Mouse (Mus musculus) ovary, postnatal 10 days (tissue): Measurements from ENCODE around the gene Tbca.

Source experiments
- DNase-seq: peaks from one replicate; pipeline ENCODE4 v3.0.0; 2022; ENCODE audit warnings: low spot score

Gene Tbca

DNA sequence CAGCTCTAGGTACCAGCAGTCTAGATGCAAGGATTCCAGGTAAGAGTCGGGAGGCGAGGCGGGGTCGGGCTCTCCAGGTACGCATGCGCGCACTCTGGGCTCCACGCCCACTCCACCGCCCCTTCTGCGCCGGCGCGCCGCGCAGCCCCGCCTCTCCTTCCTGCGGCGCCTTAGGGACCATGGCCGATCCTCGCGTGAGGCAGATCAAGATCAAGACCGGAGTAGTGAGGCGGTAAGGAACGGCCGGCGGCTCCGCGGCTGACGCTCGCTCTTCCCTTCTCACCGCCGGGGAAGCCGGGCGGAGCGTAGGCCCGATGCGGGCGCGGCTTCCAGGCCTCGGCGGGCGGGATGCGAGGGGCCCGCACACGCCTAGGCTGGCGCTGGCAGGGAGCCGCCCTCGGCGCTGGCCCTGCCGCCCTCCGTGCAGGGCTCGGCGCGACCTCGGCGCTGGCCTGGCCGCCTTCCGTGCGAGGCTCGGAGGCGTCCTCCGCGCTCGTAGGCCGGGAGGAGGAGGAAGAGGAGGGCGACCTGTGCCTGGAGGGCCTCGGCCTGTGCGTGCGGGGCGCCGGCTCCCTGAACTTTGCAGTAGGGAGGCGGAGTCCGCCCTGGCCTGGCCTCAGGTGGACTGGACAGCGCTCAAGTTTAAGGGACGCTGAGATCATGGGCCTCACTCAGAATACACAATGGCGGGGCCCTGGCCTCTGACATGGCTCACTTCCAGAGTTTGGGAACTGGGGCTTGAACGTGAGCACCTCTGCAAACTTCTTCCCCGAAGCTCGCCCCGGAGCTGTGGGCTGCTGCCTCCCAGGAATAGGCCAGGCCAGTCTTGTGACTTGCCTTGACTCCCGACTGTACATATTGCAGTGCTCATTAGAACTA lies at the start of gene Tbca:
TSS of gene Tbca (plus strand) at position 140 of the 879 bp plus-strand sequence.
- peak; percentile 79 for DNase-seq

DNA sequence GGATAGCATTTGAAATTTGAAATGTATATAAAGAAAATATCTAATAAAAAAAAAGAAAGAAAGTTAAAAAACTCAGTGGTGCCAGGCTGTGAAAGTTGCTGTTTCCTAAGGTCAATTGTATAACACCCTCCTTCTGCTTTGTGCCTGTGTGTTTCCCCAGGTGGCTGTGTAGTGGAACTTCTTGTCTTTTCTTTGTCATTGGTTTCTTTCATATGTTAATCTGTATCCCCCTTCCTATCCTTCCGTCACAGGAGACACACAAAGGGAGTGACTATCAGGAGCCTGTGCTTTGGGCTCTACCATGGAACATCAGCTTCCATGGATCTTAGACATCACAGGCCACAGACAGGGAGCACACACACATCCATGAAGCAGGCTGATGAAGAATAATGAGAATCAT lies 43.5 kb upstream of the Tbca start:
- no peak for DNase-seq

DNA sequence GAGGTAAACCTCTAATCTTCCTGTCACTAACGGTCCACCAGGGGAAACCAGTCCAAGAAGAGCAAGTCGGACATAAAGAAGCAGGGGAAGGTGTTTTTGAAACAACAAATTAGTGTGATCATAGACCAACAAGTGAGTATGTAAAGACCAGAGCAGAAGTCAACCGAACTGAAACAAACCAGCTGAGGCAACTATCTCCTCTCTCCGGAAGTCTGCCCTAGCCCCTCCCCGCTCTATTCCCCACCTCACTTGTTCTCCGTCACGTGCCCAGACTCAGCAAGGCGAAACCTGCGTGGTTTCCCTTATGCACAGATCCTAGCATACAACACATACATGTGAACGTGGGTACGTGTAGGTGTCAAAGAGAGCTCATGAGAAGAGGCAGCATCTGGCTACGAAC lies 22.9 kb upstream of the Tbca start:
- DNase-seq = no peak

DNA sequence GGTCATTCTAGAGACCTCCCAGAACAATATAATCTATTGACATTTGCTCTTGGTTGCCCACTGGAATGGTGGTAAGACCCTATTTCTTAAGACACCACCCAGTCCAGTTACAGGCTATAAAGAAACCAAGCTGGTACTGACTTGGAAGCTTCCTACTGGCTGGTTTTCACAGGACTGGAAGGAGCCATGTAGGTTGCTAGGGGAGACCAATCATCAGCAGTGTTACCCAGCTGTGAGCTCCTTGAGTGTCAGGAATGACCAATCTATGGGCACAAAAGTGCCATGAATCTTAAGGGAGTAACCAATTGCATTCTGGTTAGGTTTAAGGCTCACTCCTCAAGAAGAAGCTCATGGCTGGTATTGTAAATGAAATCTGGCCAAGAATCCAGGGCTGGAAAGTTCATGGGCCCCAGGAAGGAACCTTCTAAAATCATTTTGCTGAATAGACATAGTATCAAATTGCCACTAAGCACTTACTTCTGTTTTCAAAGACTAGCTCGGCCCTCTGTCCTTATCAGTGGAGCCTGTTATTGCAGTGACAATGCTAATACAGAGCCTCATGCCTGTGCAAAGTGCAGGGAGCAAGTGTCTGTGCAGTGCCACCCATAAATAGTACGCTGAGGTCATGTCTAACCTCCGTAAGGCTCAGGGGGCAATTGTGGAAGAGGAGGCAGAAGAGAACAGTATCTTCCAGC lies 20.1 kb upstream of the Tbca start:
- DNase-seq = no peak

DNA sequence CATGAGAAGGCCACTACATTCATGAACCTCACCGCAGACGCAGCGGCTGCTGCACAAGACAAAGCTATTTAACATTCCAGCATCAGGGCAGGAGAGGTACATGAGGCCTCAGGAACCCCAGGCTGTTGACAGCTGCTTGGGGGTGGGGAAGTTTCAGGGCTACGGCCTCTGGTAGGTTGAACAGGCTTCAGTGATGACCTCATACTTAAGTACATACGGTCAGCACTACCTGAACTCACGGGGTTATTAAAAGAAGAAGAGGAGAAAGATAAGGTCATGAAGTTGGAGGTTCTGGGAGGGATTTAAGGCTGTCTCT lies 19.6 kb upstream of the Tbca start:
- DNase-seq = no peak

DNA sequence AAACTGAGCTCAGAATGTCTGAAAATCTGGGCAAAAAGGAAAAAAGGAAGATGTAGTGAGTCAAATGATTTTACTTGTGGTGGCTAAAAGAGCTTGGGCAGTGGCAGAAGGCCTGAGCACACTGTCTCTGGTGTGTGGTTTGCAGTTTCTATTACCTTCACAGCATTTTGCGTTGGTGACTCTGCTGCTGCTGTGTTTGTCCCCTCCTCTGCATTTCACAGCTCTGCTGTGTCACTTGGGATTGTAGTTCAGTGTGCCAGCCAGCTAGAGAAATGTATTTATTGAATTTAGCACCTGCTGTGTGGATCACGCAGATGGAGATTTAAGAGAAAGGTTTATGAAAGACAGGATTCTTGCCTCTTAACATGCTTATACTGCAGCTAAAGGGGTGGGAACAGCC lies 1.8 kb upstream of the Tbca start:
- no peak for DNase-seq

DNA sequence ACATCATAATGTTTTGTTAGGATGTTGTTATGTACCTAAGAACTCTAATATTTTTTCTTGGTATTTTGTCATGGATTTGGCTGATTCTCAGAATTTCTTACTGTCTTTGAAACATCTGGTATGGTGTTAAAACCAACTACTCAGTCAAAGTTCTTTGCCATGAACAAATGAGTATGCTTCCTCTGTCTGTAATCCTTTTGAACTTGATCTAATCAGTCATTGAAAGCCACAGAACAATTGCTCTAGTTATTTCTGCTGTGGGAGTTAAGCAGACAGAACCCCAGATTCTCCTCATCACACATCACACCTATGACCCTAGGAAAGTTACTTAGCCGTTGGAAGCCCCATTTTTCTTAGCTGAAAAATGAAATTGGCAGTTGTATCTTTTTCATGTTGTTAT lies 6.0 kb downstream of the Tbca start:
- DNase-seq = no peak

DNA sequence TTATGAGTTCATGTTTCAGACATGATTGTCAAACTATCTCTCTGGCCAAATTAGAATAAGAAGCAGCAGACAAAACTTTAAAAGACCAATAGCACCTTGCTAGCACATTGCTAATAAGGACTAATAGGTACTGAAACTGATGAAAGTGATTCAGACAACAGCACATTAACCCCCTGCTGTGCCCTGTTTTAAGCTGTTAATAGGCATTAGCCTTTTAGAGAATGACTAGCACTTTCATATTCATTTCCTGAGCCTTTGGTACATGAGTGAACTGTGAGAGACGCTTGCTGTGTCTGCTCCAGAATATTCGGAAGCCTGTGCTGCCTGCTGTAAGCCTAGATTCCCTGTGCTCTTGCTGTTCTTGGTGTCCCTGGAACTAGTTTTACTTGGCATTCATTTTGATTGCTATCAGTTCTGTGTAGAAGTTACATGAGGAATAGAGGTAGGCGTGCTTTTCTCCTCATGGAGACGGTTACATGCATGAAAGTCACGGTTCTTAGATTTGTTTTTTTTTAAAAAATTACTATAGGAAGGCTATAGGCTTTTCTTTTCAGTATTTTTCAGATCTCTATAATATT lies 14.9 kb downstream of the Tbca start:
- DNase-seq = no peak

DNA sequence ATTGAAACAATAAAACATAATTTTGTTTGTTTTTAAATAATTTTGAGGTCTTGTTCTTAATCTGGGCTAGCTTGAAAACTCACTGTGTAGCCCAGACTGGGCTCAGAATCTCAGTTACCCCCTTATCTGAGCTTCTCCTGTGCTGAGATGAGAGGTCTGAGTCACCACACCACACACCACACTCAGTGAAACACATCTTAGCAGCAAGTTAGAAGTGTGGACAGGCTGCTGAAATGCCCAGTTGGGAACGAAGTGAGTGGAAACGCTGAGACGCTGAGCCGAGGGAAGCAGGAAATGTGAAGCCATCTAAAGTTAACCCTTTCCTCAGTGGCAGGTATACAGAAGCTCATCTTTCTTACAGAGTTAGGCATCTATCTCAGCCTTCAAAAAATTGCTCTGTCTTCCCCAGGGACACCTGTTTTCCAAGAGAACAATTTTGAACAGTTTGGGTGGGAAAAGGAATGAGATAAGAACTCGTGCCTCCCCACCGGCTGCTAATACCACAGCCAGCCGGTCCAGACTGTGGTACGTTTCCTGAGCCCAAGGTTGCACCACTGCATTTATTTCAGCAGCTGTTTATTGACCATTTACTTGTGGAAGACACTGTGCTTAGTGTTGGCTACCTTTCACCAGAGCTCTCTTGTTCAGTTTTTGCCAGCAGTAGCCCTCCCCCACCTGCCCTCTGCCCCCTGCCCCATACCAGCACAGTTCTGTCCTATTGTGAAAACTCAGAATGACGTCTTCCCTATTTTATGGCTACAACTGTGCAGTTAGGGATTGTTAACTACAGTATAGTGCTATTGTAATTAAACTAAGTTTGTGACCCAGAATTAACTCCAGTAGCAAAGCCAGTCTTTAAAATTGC lies 17.8 kb downstream of the Tbca start:
- DNase-seq = no peak

DNA sequence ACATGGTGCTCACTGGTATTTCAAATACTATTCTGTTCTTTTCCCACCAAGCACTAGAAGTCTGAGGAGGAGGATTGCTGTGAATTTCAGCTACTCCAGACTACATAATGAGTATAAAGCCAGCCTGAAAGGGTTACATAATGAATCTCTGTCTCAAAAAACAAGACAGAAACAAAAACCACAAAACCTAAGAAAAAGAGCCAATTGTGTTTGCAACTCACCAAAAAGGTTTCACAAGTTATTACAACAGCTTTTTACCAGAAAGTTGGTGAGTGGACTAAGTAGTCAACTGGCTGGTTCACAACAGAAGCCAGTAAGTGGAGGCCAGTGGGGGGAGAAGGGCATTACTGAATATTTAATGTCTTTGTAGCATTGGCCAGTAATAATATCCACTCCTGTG lies 19.9 kb downstream of the Tbca start:
- DNase-seq = no peak

DNA sequence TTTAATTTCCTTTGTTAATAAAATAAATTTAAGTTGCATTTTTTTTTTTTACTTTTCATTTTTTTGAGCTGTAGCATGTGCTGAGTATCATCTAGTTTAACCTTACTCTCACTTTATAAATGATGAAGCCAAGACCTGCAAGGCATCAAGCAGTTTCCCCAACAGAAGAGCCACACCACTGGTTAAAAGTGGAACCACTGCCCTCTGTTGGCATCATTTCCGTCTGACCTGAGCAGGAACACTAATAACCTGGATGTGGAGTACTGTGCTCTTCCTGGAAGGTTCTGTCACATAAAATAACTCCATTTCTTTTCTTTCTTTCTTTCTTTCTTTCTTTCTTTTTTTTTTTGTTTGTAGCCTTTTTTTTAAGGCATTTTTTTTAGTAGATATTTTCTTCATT lies 21.0 kb downstream of the Tbca start:
- no peak for DNase-seq

DNA sequence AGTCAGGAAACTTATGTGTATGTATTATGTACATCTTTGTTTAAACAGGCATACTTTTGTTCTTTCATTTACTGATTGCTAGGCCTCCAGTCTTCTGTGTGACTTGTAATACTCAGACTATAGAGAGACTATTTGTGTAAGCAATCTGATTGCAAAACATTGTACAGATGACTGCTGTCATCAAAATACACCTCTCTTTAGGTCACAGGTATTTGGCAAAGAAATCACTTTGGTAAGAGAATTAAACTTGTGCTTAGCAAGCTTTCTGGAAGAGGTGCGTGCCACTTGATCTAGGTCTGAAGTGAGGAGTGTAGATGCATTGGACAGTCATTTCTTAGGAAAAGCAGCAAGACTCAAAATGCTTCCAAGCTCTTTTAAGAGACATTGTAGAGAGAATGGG lies 22.7 kb downstream of the Tbca start:
- DNase-seq = no peak

DNA sequence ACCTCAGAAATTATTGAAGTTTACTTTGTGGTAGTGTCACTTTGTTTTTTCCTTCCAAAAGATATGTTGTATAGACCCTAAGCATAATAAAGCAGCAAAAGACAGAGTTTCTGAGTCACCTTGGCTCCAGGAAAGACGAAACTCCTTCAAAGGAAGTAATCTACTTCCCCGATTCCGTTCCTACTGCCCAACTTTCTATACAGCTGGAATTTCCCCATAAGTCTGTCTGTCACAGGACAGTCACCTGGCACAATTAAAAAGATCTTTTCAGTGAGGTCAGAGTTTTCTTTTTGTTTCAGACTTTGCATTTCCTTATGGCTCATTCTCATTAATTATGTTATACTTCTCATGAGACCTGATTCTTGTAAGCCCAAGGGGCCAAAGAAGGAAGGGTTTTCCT lies 25.1 kb downstream of the Tbca start:
- no peak for DNase-seq

DNA sequence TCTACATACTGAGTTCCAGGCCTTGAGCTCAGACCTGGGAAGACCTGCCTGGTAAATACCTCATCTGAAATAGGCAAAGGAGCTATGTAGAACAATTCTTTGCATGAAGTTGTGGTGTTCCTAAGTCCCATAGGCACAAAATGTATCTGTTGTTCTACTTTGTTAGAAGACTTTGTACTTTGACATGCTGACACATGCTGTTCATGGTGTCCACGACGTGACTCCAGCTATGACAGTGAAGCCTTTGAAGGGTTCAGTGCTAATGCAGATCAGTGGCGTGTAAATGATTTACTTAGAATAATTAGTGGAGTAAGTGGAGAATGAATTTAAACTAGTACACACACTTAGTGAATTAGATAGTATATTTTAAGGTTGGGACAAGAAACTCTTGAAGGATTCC lies 31.8 kb downstream of the Tbca start:
- no peak for DNase-seq

DNA sequence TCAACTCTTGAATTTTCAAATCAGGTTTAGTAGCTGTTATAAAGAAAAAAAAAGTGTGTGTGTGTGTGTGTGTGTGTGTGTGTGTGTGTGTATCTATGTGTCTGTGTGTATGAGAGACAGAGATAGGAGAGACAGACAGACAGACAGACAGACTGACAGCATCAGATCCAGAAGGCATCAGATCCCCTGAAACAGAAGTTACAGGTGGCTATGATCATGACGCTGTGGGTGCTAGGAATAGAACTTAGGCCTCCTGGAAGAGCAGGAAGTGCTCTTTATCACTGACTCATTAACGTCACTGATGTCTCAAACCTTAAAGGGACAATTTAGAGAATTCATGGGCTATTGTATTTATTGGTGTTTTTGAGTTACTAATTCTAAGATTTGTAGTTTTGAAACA lies 32.2 kb downstream of the Tbca start:
- no peak for DNase-seq

DNA sequence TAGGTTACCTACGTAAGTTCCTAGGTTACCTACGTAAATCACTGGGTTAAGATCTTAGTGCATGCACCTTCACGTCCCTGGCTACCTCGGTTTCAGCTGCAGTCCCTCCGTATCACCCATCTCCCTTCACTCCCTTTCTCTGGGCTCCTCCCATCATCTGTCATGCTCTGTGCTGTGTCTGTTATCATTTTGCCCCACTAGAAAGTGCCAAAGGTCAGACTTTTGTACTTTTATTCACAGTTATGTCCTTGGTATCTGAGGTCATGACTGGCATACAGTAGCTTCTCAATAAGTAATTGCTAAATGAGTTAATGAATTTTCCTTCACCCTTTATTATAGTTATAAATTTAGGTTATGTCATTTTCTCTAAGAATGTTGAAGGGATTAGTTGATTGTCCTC lies 37.7 kb downstream of the Tbca start:
- no peak for DNase-seq

DNA sequence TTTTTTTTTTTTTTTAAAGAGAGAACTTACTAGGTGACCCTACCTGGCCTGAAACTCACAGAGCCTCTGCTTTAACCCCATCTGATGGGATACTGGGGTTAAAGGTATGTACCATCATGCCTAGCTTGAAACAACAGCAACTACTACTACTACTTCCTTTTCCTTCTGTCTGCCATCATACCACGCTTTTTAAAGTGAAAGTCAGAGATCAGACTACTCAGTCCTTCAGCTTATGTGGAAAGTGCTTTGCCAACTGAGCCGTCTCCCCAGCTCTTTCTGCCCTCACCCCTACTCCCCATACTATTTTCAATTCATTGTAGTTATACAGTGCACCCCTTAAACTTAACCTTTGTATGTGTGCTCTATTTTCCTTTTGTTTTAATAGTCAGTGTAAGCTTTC lies 38.3 kb downstream of the Tbca start:
- DNase-seq = no peak

DNA sequence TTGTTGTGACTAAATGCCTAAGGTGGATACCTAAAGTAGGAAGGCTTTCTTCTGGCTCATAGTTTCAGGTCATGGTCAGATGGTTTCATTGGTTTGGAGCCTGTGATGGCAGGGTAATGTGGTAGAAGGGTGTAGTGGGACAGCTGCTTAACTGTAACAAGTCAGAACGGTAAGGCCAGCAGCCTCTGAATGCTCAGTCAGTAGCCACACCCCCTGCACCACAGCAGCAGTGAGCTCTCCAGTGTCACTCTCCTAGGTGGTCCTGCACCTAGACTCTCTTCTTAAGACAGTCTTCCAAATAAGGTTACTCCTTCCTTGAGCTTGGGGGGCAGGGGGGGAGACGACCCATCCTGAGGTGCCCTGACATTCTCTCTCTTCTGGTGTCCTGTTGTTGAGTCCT lies 39.1 kb downstream of the Tbca start:
- DNase-seq = no peak

DNA sequence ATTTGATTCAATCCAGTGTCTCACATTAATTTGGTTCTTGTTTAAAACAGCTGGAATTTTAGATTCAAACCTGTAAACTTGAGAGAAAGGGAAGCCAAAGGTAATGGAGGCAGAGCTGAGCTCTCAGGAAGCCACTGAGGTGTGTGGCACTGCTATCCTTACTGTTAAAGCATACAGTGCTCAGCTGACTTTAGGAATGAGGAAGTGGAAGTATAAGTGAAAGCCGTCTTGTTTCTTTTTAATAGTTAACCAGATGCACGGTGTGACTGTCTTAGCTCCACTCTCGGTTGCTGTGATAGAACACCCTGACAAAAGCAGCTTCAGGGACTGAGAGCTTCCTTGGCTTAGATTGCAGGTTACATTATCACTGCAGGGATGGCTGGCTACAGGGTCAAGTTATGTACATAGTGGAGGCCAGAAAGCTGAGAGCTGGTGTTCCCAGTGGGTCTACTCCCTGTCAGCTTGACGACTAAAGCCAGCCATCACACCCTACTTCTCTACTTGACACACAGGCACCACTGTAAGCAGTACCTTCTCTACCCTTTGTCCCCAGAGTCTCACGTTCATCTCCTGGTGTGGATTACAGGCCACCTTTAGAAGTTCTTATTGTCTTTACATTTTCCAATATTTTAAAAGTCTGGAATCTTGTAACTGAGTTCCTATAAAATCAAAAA lies 49.5 kb downstream of the Tbca start:
- no peak for DNase-seq

DNA sequence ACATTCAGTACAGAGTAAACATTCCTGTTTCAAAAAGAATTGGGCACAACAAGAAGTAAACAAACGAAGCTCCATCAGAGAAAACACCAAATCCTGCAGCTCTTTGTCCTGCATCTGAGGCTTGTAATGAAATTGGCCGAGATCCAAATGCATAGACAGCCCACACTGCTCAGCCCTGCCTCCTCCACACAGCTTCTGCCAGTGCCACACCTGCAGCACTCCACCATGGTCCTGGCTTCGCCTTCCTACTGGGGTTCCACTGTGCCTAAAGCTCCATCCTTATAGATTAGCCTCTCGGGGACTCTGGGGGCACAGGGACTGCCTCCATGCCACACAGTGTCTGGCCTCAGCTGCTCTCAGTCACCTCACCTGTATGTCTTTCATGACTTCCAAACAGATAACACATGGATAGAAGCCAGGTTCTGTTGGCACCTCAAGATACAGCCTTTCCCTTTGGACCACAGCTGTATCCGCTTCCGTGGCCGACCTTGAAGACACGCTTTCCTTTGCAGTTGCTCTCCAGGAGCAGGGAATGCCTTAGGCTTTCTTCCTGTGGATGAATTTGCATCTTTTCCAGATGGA lies 50.1 kb downstream of the Tbca start:
- DNase-seq = no peak

DNA sequence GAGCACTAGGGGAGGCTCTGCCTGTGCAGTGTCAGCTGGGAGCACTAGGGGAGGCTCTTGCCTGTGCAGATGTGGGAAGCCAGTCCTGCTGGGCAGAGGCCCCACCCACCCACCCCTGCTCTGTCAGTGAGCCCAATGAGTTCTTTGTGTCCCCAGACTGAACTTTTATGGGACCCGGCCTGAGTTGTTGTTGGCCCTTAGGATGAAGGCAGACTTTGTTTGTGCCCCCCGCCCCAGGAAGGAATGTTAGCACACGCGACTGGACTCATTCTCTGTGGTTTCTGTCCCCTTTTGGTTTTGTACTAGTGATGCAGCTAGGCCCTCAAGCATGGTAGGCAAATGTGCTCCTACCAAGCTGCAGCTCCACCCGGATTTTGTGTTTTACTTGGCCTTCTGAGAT lies 54.5 kb downstream of the Tbca start:
- no peak for DNase-seq

DNA sequence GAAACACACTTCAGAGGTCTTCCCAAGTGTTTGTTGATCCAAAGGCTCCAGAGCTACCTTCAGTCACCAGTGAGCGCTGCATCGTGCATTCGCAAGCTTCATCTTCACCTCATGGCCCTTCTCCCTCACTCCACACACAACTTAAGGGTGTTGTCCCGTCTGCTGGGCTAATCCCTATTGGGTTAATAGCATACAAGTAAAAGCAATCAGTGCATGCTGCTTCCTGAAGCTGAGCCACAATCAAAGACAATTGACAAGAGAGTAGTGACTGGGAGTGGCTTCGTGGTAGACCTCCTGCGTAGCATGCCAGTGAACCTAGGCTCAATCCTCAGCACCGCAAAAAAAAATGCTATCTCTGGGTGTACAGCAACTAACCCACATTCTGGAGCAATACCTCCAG lies 59.2 kb downstream of the Tbca start:
- no peak for DNase-seq
